Mouse (Mus musculus) stomach, postnatal 0 days (tissue): ENCODE data around the gene Timm8b.

Experiments used
- CTCF ChIP-seq: IDR thresholded peaks from 2 replicates; pipeline ENCODE4 v1.5.1; 2016; ENCODE audit warnings: antibody characterized with exemption, low read depth, mild to moderate bottlenecking, moderate library complexity
- EP300 ChIP-seq: optimal IDR thresholded peaks from 2 replicates; pipeline ENCODE3; 2016; ENCODE audit warnings: antibody characterized with exemption

DNA sequence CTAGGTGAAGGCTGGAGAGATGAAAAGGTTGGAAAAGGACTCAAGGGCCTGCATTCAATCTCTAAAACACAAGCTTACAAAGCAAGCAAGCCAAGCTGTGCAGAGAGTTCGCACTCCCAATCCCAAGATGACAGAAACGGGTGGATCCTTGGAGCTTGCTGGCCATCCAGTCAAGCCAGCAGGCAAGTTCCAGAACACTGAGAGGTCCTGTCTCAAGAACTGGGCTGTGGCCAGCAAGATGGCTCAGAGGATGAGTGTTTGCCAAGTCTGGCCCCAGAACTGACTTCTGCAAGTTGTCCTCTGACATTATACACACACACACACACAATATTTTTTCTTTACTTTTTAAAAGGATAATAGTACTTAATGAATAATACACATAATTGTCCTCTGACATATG is 35.8 kb upstream of the Timm8b start:
- TF ChIP-seq EP300 (no peak), CTCF (no peak)
